Mouse (Mus musculus) brain, embryonic 14.5 days (tissue): ENCODE results near the gene Nr3c2.

ENCODE experiments used
- CTCF ChIP-seq: fragments of 200-500 bp; IDR thresholded peaks from 2 replicates; pipeline ENCODE4 v1.5.1; 2012; ENCODE audit warnings: inconsistent platforms, mild to moderate bottlenecking, moderate library complexity, borderline replicate concordance; ENCODE audit not compliant: insufficient read depth, insufficient read length; ENCODE audit errors: extremely low read depth
- POLR2A ChIP-seq: fragments of 200-500 bp; IDR thresholded peaks from 2 replicates; pipeline ENCODE4 v1.6.1; 2012; ENCODE audit warnings: mild to moderate bottlenecking, inconsistent platforms, borderline replicate concordance; ENCODE audit not compliant: poor library complexity, insufficient read depth, insufficient read length, severe bottlenecking; ENCODE audit errors: extremely low read depth

DNA sequence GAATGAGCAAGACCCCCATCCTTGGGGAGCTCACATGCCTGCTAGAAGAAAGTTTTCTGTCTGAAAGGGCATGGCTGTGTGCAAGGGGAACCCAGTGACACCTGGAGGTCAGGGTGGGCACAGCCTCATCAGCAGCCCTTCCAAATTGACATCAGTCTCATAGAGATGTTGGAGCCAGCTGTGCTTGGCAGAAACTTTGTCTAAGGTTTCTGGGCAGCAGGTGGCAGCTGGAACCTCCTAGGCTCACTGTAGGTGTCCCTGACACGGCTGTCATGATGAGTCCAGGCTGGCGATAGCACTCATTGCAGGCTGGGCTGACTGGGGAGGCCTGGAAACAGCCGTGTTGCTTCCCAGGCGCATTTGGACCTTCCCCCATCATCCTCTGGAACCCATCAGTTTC, 323.9 kb downstream of the Nr3c2 start:
- TF ChIP-seq CTCF = 0 out of 2 replicates have a peak, but pooled peaks have one; percentile 6
- TF ChIP-seq POLR2A = no peak
